Mouse (Mus musculus): ENCODE measurements at regions not wholly inside any gene's neighbourhood (a gene's known extent, or its start where the extent isn't known, plus 50 kb on each side); places are given as distances from the start of the nearest gene placed in this dataset.

GRCm38 (mm10) chr6:52064176-52065015, 52.0 kb upstream of the Skap2 start:
- peak; percentile 32 for DNase-seq (ENCODE audit: low read depth, low spot score)
- no peaks in the 10 kb centered on the region for H3K36me3 ChIP-seq (ENCODE audit: control insufficient read depth in 1 of 2, insufficient read depth in 2 of 2, low read length in 2 of 2)
- TF ChIP-seq HCFC1 (IDR thresholded peaks at IDR 0.05; ENCODE audit: low read depth, low read length) (no peak), RCOR1 (IDR thresholded peaks at IDR 0.05; ENCODE audit: low read depth, low read length) (no peak), CTCF (IDR thresholded peaks at IDR 0.05 in 2 of 3, conservative IDR thresholded peaks at IDR 0.05 in 1 of 3; ENCODE audit: control insufficient read depth in 1 of 3, insufficient read depth in 1 of 3, low read depth in 2 of 3, low read length in 3 of 3, poor library complexity in 1 of 3, severe bottlenecking in 1 of 3) (no peak), MEF2A (IDR thresholded peaks at IDR 0.05; ENCODE audit: extremely low read depth, insufficient replicate concordance, low read depth, low read length, poor library complexity, severe bottlenecking) (no peak), USF1 (IDR thresholded peaks at IDR 0.05; ENCODE audit: low read depth, low read length) (no peak), SIN3A (IDR thresholded peaks at IDR 0.05; ENCODE audit: low read length) (no peak), CHD1 (IDR thresholded peaks at IDR 0.05; ENCODE audit: low read depth, low read length) (no peak), NRF1 (IDR thresholded peaks at IDR 0.05; ENCODE audit: insufficient read depth, low read depth, low read length, poor library complexity, severe bottlenecking) (no peak), BHLHE40 (IDR thresholded peaks at IDR 0.05; ENCODE audit: borderline replicate concordance, low read depth, low read length) (no peak), MYC (IDR thresholded peaks at IDR 0.05; ENCODE audit: low read depth, low read length) (no peak), JUND (IDR thresholded peaks at IDR 0.05; ENCODE audit: low read depth, low read length) (no peak), UBTF (IDR thresholded peaks at IDR 0.05; ENCODE audit: borderline replicate concordance, insufficient read depth, low read depth, low read length) (no peak), GATA1 (IDR thresholded peaks at IDR 0.05; ENCODE audit: low read depth, low read length) (no peak), MAFK (IDR thresholded peaks at IDR 0.05; ENCODE audit: borderline replicate concordance, low read depth, low read length) (no peak), POLR2AphosphoS2 (IDR thresholded peaks at IDR 0.05; ENCODE audit: low read length) (no peak), KAT2A (conservative IDR thresholded peaks at IDR 0.05; ENCODE audit: low read depth, low read length) (no peak), POLR2AphosphoS5 (IDR thresholded peaks at IDR 0.05; ENCODE audit: borderline replicate concordance, low read depth, low read length) (no peak), ZKSCAN1 (IDR thresholded peaks at IDR 0.05; ENCODE audit: low read depth, low read length) (no peak), ZMIZ1 (IDR thresholded peaks at IDR 0.05; ENCODE audit: low read depth, low read length) (no peak), ETS1 (IDR thresholded peaks at IDR 0.05; ENCODE audit: low read depth, low read length) (no peak)
- no peaks in the 10 kb centered on the region for H3K9me3 ChIP-seq (replicated peaks; ENCODE audit: insufficient read depth, low read length)
- no peaks in the 10 kb centered on the region for H3K79me2 ChIP-seq (ENCODE audit: control insufficient read depth, insufficient read depth, low read length, poor library complexity)
- H3K27ac ChIP-seq (ENCODE audit: control insufficient read depth, low read depth, low read length) = no peak overlapping the region
- peak overlapping the region; percentile 11; the same call in 1 of the 2 replicates for H3K9ac ChIP-seq (ENCODE audit: control insufficient read depth, low read depth, low read length, poor library complexity, severe bottlenecking)
- H3K4me1 ChIP-seq (ENCODE audit: control insufficient read depth in 1 of 2, insufficient read depth in 2 of 2, low read length in 2 of 2) = peaks cover 0 to 3% of the 10 kb centered on the region in 2 experiments; a peak in 2 of 4 replicates
- peak overlapping the region; percentile 35 to 43 for H3K4me3 ChIP-seq (ENCODE audit: control insufficient read depth in 1 of 2, insufficient read depth in 1 of 2, low read depth in 2 of 2, low read length in 2 of 2)
- H3K27me3 ChIP-seq (ENCODE audit: control insufficient read depth in 1 of 2, insufficient read depth in 2 of 2, low read length in 2 of 2) = peaks cover 4 to 12% of the 10 kb centered on the region in 2 experiments

All from MEL (cell line).